Mouse (Mus musculus) kidney, adult 2 months (tissue): Measurements from ENCODE around the gene Zbtb37.

Experiments
- CTCF ChIP-seq: fragments of 200-500 bp; conservative IDR thresholded peaks from 2 replicates; pipeline ENCODE4 v1.5.1; 2011; ENCODE audit warnings: low read depth, mild to moderate bottlenecking, control low read depth, low read length, moderate library complexity, mixed read lengths; ENCODE audit not compliant: insufficient read depth, insufficient read length
- POLR2A ChIP-seq: fragments of 200-500 bp; IDR thresholded peaks from one replicate; pipeline ENCODE4 v1.6.1; 2011; ENCODE audit warnings: low read depth, low read length, control low read depth

- TF ChIP-seq POLR2A (no peak), CTCF (no peak)
Measured at GRCm38 (mm10) chr1:161038004-161038403, 3.4 kb upstream of the Zbtb37 start.
